Mouse (Mus musculus): Measurements from ENCODE around the gene Ak1. TPM values are rescaled to one million over a fixed set of nuclear protein-coding genes. Genes with fewer than 3 reads are reported as not detected.

Ak1 gene
- total RNA-seq, 1 experiment from 2014 or later: 61.4 TPM

DNA sequence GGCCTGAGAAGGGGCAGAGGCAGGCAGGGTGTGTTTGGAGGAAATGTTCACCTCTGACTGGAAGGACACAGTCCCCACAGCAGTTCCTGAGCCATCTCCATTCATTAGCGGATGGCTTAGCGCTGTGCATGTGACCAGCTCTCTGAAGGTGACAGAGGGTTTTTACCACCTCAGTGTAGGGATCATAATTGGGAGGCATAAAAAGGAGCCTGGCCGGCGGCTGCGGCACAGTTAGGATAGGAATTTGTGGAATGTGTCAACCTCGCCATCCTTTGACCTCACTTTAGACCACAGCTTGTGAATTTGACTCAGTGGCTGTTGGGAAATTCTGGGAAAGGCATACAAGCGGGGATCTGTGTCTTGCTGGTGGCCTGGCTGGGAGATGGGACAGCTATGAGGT is 32.2 kb downstream of the Ak1 start:
- no peak for DNase-seq

DNA sequence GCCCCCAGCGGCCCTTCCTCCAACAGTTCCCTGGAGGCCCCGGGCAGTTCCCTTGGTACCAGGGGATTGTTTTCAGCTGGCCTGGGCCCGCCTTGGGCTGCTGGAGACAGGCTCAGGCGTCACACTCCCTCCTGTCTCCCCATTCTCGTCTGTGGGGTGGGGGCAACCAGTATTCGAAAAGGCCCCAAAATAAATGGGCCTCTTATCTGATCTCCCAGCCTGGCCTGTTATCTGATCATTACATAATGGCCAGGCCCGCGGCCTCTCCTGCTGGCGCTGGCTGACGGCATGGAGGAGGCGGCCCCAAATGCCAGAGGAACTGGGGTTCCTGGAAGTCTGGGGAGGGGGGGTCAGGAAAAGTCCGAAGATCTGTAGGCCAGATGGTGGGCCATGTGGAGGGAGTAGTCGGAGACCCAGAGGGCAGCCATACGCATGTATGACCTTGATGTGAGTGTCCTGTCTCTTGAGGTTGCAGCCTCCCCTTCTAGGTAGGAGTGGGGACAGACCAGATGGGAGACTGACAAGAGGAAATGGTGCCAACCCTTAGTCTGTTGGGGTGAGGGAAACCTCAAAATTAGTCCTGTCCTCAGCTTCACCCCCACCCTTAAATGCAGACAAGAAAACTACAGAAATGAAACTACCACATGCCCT is 33.3 kb downstream of the Ak1 start:
- no peak for DNase-seq

DNA sequence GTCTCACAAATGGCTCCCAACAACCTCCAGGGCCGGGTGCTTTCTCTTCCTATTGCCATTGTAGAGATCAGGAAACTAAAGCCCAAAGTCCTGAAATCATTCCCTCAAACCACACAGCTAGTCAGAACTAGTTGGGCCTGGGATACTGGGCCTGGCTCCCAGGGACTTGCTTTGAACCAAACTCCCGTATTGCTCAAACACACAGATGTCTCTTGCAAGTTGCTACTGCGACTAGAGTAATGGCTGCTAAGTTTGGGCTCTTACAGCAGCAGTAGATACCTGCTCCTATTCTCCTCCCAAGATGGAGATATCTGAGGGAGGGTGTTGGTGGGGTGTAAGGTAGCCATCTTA is 33.8 kb downstream of the Ak1 start:
- no peak for DNase-seq

DNA sequence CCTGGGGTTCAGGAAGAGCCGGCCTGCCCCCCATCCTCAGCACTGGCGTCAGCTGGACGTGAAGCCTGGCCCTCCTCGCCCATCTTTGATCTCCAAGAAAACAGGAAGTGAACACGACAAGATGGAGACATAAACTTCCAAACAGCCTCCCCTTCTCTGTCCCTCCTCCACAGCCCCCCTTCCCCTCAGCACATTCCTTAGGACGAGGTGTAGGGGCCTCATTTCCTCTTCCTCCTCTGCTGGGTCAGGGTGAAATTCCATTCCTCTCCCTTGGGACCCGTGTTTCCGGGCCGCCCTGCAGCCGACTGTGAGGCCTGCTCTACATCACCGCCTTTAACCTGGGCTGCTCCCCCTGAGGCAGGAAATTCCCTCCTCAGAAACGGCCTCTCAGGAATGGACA is 34.3 kb downstream of the Ak1 start:
- DNase-seq: peak; percentile 66

DNA sequence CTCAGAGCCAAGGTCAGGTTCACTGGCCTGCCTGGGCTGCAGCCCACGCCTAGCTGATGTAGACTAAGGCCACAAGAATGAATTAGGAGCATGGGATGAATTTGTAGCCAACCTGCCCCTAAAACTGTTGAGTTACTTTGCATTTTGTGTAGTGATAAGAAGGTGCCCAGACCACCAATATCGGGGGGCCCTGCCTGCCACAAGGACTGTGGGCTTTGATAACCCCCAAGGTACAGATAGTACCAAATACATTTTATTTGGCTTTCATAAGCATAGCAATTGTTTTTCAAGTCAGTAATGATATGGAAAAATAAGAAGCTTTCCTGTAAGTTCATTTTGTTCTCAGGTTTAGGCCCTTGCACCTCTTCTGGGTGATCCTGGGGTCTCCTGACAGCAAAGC is 37.3 kb downstream of the Ak1 start:
- no peak for DNase-seq

DNA sequence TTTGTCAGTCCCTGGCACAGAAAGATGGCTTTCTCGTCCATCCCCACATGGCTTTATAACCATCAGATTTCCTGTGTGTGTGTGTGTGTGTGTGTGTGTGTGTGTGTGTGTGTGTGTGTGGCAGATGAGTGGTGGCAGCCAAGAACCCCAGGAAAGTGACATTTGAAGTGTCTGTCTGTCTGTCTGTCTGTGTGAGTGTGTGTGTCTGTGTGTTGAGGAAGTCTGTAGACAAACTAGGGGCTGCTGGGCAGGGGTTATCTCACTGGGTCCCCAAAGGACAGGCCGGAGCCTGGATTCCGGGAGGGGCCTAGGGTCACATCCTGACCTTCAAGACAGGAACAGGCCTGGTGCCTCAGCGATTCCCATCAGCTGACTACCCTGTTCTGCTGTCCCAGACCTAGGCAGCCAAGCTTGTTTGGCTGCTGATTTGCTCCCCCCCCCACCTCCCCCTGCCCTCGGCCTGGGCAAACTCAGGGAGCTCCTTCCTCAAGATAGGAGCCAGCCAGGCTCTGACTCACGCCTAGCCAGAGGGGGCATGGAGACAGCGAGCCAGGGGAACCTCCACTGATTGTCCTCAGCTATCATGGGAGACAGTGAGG is 40.0 kb downstream of the Ak1 start:
- peak; percentile 64 for DNase-seq

DNA sequence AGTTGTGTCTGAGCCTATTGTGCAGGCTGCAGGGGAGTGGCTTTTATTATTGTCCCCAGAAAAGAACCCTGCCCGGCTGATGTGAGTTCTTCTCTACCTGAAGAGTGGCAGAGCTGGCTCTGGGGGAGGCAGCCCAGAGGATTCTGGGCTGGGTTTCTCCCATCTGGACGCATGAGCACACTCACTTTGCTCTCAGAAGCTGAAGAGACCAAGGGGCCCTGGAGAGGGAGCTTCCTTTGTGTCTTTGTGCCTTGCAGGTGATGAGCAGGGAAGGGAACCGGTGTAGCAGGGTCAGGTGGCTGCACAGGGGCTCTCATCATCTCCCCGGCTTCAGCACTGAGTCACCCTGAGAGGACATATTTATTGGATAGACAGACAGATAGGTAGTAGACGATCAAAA is 40.7 kb downstream of the Ak1 start:
- DNase-seq: no peak

DNA sequence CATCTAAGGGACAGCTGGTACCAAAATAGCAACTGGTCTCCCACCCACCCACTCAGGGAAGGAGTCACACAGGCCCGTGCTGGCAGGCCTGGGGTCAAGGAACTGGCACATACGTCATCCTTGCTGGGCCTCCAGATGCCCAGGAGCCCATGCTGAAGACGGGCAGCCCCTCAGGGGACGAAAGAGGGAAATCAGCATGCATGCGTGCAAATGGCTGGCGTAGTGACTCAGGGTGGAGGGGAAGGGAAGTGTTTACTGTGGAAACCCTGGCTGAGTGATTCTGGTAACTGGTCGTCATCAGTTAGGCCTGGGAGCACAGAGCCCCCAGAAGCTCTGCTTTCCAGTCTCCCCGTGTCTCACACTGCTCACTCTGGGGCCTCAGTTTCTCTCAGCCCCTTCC is 43.8 kb downstream of the Ak1 start:
- no peak for DNase-seq

DNA sequence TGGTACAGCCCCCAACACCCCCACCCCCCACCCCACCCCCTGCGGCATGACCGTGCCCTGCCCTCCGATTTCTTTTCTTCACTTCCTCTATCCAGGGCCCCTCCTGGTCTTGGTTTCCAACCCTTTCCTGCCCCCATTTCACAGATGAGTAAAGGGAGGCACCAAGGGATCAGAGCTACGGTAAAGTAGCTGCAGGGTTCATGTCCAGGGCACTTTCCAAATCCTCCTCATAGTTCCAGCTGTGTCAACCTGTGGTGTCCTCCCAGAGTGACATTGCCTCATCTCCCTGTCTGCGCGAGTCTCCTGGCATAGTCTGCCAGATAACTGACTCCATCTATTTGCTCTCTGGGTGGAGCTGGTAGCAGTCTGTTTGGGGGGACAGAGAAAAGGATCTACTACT is 44.3 kb downstream of the Ak1 start:
- no peak for DNase-seq

DNA sequence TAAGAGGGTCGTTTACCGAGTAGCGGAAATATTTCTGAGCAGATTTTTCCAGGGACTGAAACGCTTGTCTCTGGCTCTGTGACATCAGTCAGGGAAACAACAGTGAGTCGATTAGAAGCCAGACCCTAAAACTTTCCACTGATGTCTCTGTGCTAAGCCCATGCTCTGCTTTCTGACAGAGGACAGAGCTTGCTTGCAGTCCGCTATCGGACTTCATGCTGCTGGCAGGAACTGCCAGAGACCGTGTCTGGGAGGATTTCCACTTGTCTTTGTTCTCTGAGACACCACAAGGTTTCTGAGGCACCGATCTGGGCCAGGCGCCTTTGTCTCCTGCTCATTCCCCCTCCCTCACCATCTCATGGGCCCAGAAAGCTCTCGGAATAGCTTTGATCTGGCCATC is 46.2 kb downstream of the Ak1 start:
- peak; percentile 36 for DNase-seq

DNA sequence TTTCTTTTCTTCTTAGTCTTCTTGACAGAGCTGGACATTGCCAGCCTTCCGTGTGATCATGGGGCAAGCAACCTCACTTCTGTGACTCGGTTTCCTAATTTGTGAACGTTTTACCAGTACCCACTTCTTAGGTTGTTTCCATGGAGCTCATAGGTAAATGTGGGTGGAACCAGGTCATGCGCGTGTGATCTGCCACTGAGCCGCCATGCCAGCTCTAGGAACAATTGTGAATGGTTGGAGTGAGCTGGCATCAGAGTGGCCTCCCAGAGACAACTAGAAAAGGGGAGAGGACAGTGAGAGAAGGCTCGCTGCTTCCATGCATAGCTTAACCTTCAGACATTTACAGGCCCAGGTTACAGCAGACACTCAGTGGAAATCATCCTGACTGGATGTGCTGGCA is 46.6 kb downstream of the Ak1 start:
- no peak for DNase-seq

DNA sequence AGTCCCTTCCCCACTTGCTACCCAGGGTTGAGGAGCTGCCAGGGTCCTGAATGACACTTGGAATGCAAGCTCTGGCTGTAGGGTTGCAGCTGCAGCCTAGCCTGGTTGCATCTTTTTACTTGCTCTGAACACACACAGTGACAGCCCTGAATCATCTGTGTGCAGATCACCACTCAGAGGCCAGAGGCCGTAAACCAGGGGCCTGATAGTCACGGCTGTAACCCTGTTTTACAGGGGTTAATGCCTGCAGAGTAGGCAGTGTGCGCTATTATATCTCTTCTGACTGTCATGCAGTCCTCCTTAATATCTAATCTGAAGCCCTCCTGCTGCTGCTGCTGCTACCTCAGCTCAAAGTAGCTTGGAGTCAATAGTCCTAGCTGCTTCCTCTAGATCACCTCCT is 48.3 kb downstream of the Ak1 start:
- no peak for DNase-seq

DNA sequence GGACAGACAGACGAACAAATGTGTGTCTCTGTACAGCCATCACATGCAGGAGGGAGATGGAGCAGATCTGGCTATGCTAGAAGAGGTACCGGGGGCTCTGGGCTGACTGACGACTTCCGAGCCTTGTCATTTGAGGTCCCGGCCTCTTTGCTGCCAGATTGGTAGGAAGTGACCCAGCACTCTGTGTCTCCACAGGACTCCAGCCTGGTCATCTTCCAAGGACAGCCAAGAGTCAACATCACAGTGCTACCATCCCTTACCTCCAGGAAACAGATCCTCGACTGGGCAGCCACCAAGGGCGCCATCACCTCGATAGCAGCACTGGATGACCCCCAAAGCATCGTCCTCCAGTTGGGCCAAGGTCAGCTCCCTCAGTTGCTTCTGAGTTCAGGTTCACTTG is 49.6 kb downstream of the Ak1 start:
- DNase-seq: no peak

DNA sequence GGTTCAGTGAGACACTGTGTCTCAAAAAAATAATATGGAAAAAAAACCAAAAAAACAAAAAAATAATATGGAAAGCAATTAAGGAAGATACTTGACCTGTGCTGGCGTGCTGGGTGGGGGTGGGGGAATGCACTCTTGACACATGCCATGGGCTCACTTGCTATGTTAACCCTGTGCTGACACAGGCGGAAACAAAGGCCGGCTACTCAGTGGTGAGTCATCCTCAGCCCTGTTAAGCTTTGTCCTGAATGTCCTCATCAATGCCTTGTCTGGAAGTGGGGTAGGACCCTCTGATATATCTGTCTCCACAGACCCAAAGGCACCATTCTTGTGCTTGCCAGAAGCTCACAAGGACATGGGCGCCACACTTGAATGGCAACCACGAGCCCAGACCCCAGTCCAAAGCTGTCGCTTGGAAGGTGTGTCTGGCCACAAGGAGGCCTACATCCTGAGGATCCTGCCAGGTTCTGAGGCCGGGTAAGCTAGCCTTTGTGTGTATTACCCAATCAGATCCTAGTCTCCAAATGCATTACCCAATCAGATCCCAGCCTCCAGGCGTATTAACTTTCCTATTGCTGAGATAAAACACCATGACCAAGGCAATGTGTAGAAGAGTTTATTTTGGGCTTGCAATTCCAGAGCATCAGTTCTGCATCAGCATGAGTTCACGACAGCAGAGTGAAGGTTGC is 50.5 kb downstream of the Ak1 start:
- no peak for DNase-seq

DNA sequence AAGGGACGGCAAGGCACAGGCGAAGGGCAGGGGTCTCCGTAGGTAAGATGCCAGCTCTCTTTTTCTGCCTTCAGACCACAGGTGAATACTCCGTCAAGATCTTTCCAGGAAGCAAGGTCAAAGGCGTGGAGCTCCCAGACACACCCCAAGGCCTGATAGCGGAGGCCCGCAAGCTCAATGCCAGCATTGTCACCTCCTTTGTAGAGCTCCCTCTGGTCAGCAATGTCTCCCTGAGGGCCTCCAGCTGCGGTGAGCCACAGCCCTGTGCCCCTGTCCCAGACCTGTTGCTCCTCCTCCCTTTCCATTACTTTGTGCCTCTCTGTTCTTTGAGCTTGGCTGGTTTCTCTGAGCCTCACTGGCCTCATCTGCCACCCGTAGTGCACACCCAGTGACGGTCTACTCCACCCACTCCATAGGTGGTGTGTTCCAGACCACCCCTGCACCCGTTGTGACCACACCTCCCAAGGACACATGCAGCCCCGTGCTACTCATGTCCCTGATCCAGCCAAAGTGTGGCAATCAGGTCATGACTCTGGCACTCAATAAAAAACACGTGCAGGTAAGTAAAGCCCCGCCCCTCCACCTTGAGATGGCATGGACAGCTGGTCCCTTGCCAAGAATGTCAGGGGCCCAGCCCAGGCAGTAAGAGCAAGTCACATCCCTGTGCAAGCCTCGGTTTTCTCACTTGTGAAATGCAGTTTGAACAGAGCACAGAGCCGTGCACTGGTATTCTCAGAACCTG is 51.8 kb downstream of the Ak1 start:
- DNase-seq: no peak

DNA sequence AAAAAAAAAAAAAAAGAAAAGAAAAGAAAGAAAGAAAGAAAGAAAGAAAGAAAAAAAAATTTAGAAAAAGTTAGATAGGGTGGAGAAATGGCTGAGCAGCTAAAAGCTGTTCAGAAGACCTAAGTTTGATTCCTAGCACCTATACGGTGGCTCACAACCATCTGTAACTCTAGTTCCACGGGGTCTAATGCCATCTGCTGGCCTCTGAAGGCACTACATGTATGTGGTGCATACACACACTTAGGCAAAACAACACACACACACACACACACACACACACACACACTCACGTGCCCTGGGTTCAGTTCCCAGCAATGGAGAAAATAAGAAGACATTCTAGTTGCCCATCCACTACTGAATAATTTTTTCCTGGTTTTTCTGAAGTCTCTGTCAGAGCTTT is 55.3 kb downstream of the Ak1 start:
- DNase-seq: no peak

DNA sequence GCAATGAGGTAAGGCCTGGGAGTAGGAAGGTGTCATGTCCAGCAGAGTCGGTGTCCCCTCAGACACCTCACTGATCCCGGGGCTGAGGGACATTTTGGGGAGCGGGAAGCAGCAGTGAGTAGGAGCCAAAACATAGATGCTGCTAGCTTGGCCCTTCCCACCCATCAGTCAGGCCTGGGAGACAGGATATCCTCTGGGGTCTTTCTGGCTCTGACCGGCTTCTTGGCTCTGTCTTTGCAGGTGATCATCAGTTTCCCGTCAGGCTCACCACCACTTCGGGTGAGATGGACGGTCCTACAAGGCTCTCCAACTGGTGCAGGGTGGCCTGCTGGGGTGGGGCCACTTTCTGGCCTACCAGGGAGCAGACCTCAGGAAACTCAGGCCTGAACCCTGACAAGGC is 56.1 kb downstream of the Ak1 start:
- DNase-seq: no peak

DNA sequence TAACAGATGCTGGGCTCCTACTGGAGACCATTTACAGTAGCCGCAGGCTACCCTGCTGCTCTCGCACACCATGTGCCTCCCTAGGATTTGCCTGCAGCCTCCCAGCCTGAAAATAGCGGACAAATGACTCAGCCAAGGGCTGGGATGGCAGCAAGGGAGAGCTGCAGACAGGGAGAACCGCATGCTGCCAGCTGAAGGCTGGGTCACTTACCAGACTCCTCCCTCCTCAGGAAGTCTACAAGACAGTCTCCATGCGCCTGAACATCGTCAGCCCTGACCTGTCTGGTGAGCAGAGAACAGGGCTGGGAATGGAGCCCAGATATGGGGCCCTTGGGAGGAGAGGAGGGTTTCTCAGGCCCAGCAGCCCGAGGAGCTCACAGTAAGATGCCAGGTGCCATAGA is 58.5 kb downstream of the Ak1 start:
- peak; percentile 82 for DNase-seq

DNA sequence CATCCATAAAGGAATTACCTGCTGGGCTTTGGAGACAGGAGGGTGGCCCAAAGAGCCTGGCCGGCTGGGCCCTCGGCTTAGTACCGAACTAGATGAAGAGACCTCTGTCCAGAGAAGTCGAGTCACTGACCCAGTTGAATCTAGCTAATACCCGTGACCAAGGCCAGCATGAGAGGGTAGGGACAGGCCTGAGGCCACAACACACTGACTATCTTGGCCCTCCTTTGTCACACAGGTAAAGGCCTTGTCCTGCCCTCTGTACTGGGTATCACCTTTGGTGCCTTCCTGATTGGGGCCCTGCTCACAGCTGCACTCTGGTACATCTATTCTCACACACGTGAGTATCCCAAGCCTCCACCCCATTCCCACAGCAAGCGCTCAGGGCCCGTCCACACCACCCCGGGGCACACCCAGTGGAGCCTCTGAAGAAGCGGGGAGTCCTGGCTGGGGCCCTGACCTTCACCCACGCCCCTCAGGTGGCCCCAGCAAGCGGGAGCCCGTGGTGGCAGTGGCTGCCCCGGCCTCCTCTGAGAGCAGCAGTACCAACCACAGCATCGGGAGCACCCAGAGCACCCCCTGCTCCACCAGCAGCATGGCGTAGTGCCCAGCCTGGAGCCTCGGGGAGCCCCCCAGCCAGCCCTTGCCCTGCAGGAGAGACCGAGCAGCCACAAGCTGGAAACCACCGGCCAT is 59.5 kb downstream of the Ak1 start:
- no peak for DNase-seq

DNA sequence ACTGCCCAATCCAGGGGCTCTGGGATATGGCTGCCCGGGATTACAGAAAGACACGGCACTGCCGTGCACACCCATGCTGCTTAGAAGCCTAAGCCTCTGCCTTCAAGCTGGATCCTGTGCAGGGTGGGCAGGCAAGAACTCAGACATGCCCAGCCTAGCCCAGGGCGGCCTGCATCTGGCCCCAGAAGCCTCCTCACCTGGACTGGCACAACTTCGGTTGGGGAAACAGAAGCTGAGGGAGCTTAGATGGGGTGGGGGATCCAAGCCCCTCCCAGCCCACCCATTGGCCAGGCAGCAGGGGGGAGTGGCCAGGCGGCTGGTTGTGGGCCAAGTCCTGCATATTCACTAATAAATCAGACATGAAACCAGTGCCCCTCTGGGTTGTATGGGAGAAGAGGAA is 60.2 kb downstream of the Ak1 start:
- no peak for DNase-seq

DNA sequence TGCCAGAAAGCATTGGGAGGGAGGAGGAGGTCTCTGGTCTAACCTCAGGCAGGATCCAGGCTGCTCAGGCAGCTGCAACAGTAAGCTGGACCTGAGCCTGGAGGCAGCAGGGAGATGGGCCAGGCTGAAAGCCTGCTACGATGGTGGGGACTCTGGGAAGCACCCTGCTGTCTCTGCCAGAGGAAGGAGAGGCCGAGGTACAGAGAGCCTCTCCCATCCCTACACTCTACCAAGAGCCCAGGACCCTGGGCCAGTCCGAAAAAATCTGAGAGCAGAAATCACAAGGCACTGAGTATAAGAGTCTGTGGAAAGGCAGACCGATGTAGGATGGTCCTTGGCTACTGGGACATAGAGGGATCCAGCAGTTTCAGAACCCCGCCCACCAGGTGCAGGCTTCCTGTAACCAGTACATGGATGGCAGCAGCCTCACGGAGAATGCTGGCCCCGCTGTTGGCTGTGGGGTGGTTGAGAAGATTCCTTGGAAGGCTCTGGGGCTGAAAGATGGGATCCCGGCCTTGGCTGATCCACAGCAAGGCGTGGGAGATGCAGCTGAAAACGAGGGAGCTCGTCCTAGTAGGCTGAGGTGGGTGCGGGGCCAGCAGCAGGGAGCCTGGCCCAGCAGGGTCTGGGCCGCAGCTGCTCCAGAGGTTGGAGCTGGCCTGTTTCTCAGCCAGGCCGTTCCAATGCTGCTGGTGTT is 61.3 kb downstream of the Ak1 start:
- DNase-seq: no peak

DNA sequence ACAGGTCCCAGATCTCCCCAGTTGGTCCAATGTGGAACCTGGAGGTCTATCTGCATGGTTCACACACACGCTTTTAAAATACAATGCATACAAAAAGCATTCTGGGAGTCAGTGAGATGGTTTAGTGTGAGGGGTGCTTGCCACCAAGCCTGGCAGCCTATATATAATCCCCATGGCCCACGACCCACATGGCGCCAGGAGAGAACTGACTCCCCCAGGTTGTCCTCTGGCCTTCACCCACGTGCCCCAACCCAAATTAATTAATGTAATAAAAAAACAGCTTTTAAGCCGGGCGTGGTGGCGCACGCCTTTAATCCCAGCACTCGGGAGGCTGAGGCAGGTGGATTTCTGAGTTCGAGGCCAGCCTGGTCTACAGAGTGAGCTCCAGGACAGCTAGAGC is 62.1 kb downstream of the Ak1 start:
- no peak for DNase-seq
